Mouse (Mus musculus) hindbrain, embryonic 12.5 days (tissue): ENCODE data around the gene Prss53. TPM values are rescaled to one million over a fixed set of nuclear protein-coding genes. Genes with fewer than 3 reads are reported as not detected.

Experiments
- ATAC-seq: fragments of 200-750 bp; cut with Nextera tagmentation; 2 replicates; pipeline ENCODE4 v1.8.0; 2017; ENCODE audit warnings: moderate TSS enrichment; ENCODE audit not compliant: low FRiP score
- H3K27ac ChIP-seq: fragments of 300-500 bp; sonication (generic); 2 replicates; pipeline ENCODE4 v1.5.1; 2016; ENCODE audit warnings: mild to moderate bottlenecking
- H3K27me3 ChIP-seq: fragments of 300-500 bp; sonication (generic); 2 replicates; pipeline ENCODE4 v1.6.1; 2016; ENCODE audit warnings: mild to moderate bottlenecking
- H3K36me3 ChIP-seq: fragments of 300-500 bp; sonication (generic); 2 replicates; pipeline ENCODE4 v1.6.1; 2016; ENCODE audit warnings: mild to moderate bottlenecking
- H3K4me1 ChIP-seq: fragments of 300-500 bp; sonication (generic); 2 replicates; pipeline ENCODE4 v1.6.1; 2016
- H3K4me2 ChIP-seq: fragments of 300-500 bp; sonication (generic); replicated peaks from 2 replicates; pipeline ENCODE4 v1.6.1; 2016; ENCODE audit warnings: mild to moderate bottlenecking
- H3K4me3 ChIP-seq: fragments of 300-500 bp; sonication (generic); 2 replicates; pipeline ENCODE4 v1.5.1; 2016; ENCODE audit warnings: mild to moderate bottlenecking
- H3K9ac ChIP-seq: fragments of 300-500 bp; sonication (generic); 2 replicates; pipeline ENCODE4 v1.6.1; 2016; ENCODE audit warnings: mild to moderate bottlenecking, moderate library complexity
- H3K9me3 ChIP-seq: fragments of 300-500 bp; sonication (generic); replicated peaks from 2 replicates; pipeline ENCODE4 v1.6.1; 2016; ENCODE audit warnings: mild to moderate bottlenecking
- WGBS: fragments of 180-500 bp; shearing (Covaris S2); methylation state at CpG from one replicate; pipeline ENCODE4 v1.1.7; 2016; 5-methylcytosine and 5-hydroxymethylcytosine counted together
- polyA plus RNA-seq: library from polyadenylated mRNA; unstranded; fragments of >200 nt; fragmentation: Nextera tagmentation; extraction: Ambion mirVana; gene quantifications from 2 replicates; pipeline ENCODE4 v1.2.1, GENCODE M21; 2016

Gene Prss53
- polyA plus RNA-seq, result 0.77 and 0.98 TPM in 2 replicates

GRCm38 (mm10) chr7:127890798-127891197 is at the start of gene Prss53:
Gene Prss53, minus strand, starts transcription at chr7:127890970.
- ATAC-seq, result no peak
- Histone ChIP-seq H3K4me2 (no peak within 1 kb of the TSS), H3K4me1 (peaks cover 8% of the 10 kb centered on the region), H3K9me3 (no peaks in the 10 kb centered on the region), H3K27ac (no peak within 1 kb of the TSS), H3K27me3 (no peaks in the 10 kb centered on the region), H3K4me3 (no peak within 1 kb of the TSS), H3K9ac (no peak within 1 kb of the TSS), H3K36me3 (peaks cover 62% of the 10 kb centered on the region)
- 30% methylated on average over 4 of the region's 4 CpGs for WGBS

- H3K36me3 ChIP-seq, result no peaks in the 10 kb centered on the region
- WGBS, result 60% methylated on average over 18 of the region's 18 CpGs
- peak overlapping the region; percentile 72; the same call in 1 of the 2 replicates for H3K27ac ChIP-seq
- H3K9ac ChIP-seq, result peak overlapping the region; percentile 81
- peaks cover 27% of the 10 kb centered on the region for H3K4me1 ChIP-seq
- no peaks in the 10 kb centered on the region for H3K9me3 ChIP-seq
- peak; percentile 7; the same call in 1 of the 2 replicates for ATAC-seq
- H3K4me3 ChIP-seq, result peak overlapping the region; percentile 73
- peaks cover 4% of the 10 kb centered on the region for H3K27me3 ChIP-seq
- peak overlapping the region; percentile 87 for H3K4me2 ChIP-seq
These were observed 45.6 kb upstream of the Prss53 start for GRCm38 (mm10) chr7:127936216-127936884.

- Histone ChIP-seq H3K27me3 (peaks cover 4% of the 10 kb centered on the region), H3K27ac (peak overlapping the region; percentile 72), H3K4me2 (peak overlapping the region; percentile 87), H3K36me3 (no peaks in the 10 kb centered on the region), H3K9me3 (no peaks in the 10 kb centered on the region), H3K4me1 (peaks cover 29% of the 10 kb centered on the region), H3K9ac (peak overlapping the region; percentile 81), H3K4me3 (peak overlapping the region; percentile 73)
- under 1% methylated on average over 37 of the region's 38 CpGs for WGBS
- ATAC-seq, result peak; percentile 62; the same call in 1 of the 2 replicates
These were observed 45.0 kb upstream of the Prss53 start for GRCm38 (mm10) chr7:127935748-127936159.

DNA sequence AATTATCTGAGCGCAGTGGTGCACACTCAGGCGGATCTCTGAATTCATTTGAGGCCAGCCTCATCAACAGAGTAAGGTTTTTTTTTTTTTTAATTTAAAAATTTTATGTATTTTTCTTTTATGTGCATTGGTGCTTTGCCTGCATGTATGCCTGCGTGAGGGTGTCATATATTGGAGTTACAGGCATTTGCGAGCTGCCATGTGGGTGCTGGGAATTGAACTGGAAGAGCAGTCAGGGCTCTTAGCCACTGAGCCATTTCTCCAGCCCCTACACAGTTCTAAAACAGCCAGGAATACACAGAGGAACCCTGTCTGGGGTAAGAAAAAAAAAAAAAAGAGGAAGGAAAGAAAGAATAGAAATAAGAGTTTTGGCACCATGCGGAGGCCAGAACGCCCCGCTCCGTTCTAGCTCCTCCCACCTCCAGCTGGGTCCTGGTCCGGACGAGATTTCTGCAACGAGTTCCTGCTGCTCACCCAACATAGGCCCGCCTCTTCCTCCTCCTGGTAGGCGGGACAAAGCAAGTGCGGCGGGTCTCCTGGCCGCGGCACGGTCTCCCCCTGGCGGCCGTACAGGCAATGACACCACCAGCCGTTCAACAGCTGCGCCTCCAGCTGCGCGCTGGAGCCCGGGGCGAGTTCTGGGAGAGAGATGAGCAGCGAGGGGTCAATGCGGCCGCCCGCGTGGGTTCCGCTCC is 44.4 kb upstream of the Prss53 start:
- 7% methylated on average over 28 of the region's 32 CpGs for WGBS
- ATAC-seq, result peak; percentile 93
- peak overlapping the region; percentile 72 for H3K27ac ChIP-seq

DNA sequence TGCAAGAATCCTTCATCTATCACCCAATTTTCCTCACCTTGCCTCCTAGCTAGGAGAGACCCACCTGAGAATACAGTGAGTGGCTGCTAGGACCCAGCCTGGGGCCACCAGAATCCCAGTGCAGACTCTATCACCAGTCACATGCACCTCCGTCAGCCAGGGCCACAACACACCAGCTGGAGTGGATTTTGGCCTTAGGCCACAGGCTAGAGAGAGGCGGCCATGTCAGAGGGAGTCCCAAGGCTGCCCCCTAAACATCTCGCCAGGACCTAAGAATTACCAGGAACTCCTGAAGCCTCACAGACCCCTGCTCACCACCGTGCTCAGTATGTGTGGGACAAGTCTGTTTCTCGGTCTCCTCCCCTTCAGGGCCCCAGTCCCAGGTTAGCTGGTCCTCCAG is 43.3 kb upstream of the Prss53 start:
- Histone ChIP-seq H3K27ac (no peak overlapping the region), H3K4me3 (no peak overlapping the region), H3K27me3 (peaks cover 21% of the 10 kb centered on the region), H3K4me2 (no peak overlapping the region), H3K4me1 (peaks cover 33% of the 10 kb centered on the region), H3K36me3 (no peaks in the 10 kb centered on the region), H3K9ac (peak overlapping the region; percentile 43; the same call in 1 of the 2 replicates), H3K9me3 (no peaks in the 10 kb centered on the region)
- WGBS, result 89% methylated on average over 5 of the region's 5 CpGs
- no peak for ATAC-seq

More for the DNA sequence above, 44.4 kb upstream of the Prss53 start:
- peak overlapping the region; percentile 73 for H3K4me3 ChIP-seq
- H3K27me3 ChIP-seq, result peaks cover 10% of the 10 kb centered on the region
- H3K4me2 ChIP-seq, result peak overlapping the region; percentile 87
- peak overlapping the region; percentile 81 for H3K9ac ChIP-seq
- no peaks in the 10 kb centered on the region for H3K9me3 ChIP-seq
- H3K36me3 ChIP-seq, result no peaks in the 10 kb centered on the region
- H3K4me1 ChIP-seq, result peaks cover 29% of the 10 kb centered on the region

GRCm38 (mm10) chr7:127932273-127933031 is 41.7 kb upstream of the Prss53 start:
- Histone ChIP-seq H3K4me1 (peaks cover 33% of the 10 kb centered on the region), H3K4me2 (no peak overlapping the region), H3K36me3 (no peaks in the 10 kb centered on the region), H3K4me3 (no peak overlapping the region), H3K27me3 (peaks cover 37% of the 10 kb centered on the region), H3K9ac (no peak overlapping the region), H3K9me3 (no peaks in the 10 kb centered on the region), H3K27ac (no peak overlapping the region)
- no peak for ATAC-seq
- 18% methylated on average over 13 of the region's 13 CpGs for WGBS

DNA sequence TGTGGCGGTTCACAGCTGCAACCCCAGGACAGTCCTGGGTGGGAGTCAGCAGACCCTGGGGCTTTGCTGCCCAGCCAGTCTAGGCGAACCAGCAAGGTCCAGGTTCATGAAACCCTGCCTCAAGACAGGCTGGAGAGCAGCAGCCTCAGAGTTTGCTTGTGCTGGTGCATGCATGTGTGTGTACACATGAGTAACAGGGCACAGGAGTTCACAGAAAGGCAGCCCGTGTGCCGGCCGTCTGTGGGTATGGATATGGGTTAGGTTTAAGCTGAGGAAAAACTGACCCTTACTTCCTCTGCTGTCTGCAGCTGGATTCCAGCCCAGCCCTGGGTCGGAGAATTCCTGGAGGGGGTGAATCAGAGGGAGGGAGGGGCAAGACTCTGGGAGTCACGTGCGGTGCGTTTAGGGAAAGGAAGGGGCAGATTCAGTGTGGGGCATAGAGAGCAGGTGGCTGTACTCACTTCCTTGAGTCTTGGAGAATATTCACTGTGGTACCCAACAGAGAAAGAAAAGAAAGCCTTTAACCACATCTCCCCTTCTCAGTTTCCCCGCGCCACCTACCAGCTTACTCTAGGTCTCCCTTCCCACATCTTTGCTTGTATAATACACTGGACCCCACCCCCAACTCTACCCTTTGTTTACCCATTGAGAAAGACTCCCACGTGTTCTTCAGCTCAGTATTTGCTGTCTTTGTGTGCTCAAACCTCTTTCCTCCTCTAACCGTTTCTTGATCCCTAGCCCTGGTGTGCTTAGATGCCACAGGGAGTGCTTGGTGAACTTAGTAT is 40.8 kb upstream of the Prss53 start:
- WGBS, result 35% methylated on average over 13 of the region's 13 CpGs
- Histone ChIP-seq H3K4me2 (no peak overlapping the region), H3K4me1 (peaks cover 32% of the 10 kb centered on the region), H3K9me3 (no peaks in the 10 kb centered on the region), H3K27ac (no peak overlapping the region), H3K36me3 (0 out of 2 replicates have a peak, but pooled peaks cover 1% of the 10 kb centered on the region), H3K27me3 (peaks cover 38% of the 10 kb centered on the region), H3K9ac (0 out of 2 replicates have a peak overlapping the region, but pooled peaks have one; percentile 18), H3K4me3 (no peak overlapping the region)
- no peak for ATAC-seq

GRCm38 (mm10) chr7:127930636-127931035 is 39.9 kb upstream of the Prss53 start:
- Histone ChIP-seq H3K9ac (no peak overlapping the region), H3K4me2 (no peak overlapping the region), H3K4me1 (peaks cover 24% of the 10 kb centered on the region), H3K9me3 (no peaks in the 10 kb centered on the region), H3K4me3 (no peak overlapping the region), H3K27me3 (peaks cover 35% of the 10 kb centered on the region), H3K27ac (no peak overlapping the region), H3K36me3 (peaks cover 10% of the 10 kb centered on the region)
- ATAC-seq, result no peak
- WGBS, result 77% methylated on average over 5 of the region's 5 CpGs

- WGBS, result 19% methylated on average over 6 of the region's 6 CpGs
- Histone ChIP-seq H3K9ac (0 out of 2 replicates have a peak within 1 kb of the TSS, but pooled peaks have one; percentile 8), H3K9me3 (no peaks in the 10 kb centered on the region)
These were observed 39.2 kb upstream of the Prss53 start, which contains the start of gene Prss8 for GRCm38 (mm10) chr7:127929923-127930322. Gene Prss8, minus strand, starts transcription at chr7:127930104.

GRCm38 (mm10) chr7:127928596-127928995 is 37.8 kb upstream of the Prss53 start:
- H3K36me3 ChIP-seq, result peaks cover 31% of the 10 kb centered on the region
- no peak overlapping the region for H3K27ac ChIP-seq
- no peak overlapping the region for H3K4me3 ChIP-seq
- no peaks in the 10 kb centered on the region for H3K9me3 ChIP-seq
- H3K27me3 ChIP-seq, result peaks cover 35% of the 10 kb centered on the region
- 0 out of 2 replicates have a peak, but pooled peaks cover 13% of the 10 kb centered on the region for H3K4me1 ChIP-seq
- no peak overlapping the region for H3K4me2 ChIP-seq
- H3K9ac ChIP-seq, result no peak overlapping the region
- WGBS, result 47% methylated on average over 5 of the region's 5 CpGs
- no peak for ATAC-seq

More at GRCm38 (mm10) chr7:127929923-127930322, 39.2 kb upstream of the Prss53 start, which contains the start of gene Prss8:
- Histone ChIP-seq H3K27me3 (peaks cover 35% of the 10 kb centered on the region), H3K27ac (no peak within 1 kb of the TSS), H3K4me1 (peaks cover 23% of the 10 kb centered on the region), H3K4me2 (peak within 1 kb of the TSS; percentile 27), H3K36me3 (peaks cover 17% of the 10 kb centered on the region), H3K4me3 (peak within 1 kb of the TSS; percentile 23)
- no peak for ATAC-seq

- H3K27me3 ChIP-seq, result peaks cover 35% of the 10 kb centered on the region
- no peak overlapping the region for H3K4me2 ChIP-seq
- H3K4me1 ChIP-seq, result 0 out of 2 replicates have a peak, but pooled peaks cover 11% of the 10 kb centered on the region
- H3K9ac ChIP-seq, result no peak overlapping the region
- no peak overlapping the region for H3K27ac ChIP-seq
- no peak overlapping the region for H3K4me3 ChIP-seq
- 85% methylated on average over 11 of the region's 11 CpGs for WGBS
- no peaks in the 10 kb centered on the region for H3K9me3 ChIP-seq
- ATAC-seq, result no peak
- peaks cover 35% of the 10 kb centered on the region for H3K36me3 ChIP-seq
These were observed 37.0 kb upstream of the Prss53 start for GRCm38 (mm10) chr7:127927726-127928125.
